ENCODE assay signal across 8 mouse cellular contexts in genomic region chr13:40784202-40784771, GRCm38 (mm10). TPM values are rescaled to one million over a fixed set of nuclear protein-coding genes. Genes with fewer than 3 reads are reported as not detected.
DNase-seq lines count a peak whose midpoint lies in the region; ATAC-seq and TF ChIP-seq lines count a peak whose summit lies in the region.
"Had no signal": no experiment of that assay in that cellular context is flagged by ENCODE, and none has a peak within 500 bp of the region (broad histone marks: within the 10 kb centered on the region; RNA-seq: fewer than 3 reads in every experiment).

No protein-coding gene starts in this region.

- TF ChIP-seq EP300 in ES-Bruce4 (IDR thresholded peaks at IDR 0.05; ENCODE audit: insufficient read depth, low read depth, low read length): no peak

- no peak for ATAC-seq in hindbrain, embryonic 11.5 days (ENCODE audit: low FRiP score)
- no peak for ATAC-seq in hindbrain, embryonic 16.5 days
- no peak for ATAC-seq in embryonic facial prominence, embryonic 14.5 days (ENCODE audit: low read depth)
- ATAC-seq in neural tube, embryonic 13.5 days (ENCODE audit: low read depth): 0 out of 2 replicates have a peak, but pooled peaks have one; percentile 32

- DNase-seq in hindbrain, embryonic 11.5 days (ENCODE audit: low spot score): peak; percentile 64
- DNase-seq in 3T3-L1 (ENCODE audit: low read depth, low spot score): peak; percentile 63
- DNase-seq in embryonic facial prominence, embryonic 14.5 days (ENCODE audit: low spot score): peak; percentile 35
- no peak for DNase-seq in gastrocnemius, postnatal 4 days (ENCODE audit: low spot score in 2 of 2)

- no peak overlapping the region for H3K4me3 ChIP-seq in hindbrain, embryonic 11.5 days (ENCODE audit: low read depth, low read length)
- no peak overlapping the region for H3K4me3 ChIP-seq in hindbrain, embryonic 16.5 days (ENCODE audit: low read length)
- H3K4me3 ChIP-seq in ES-Bruce4 (ENCODE audit: low read depth, low read length): no peak overlapping the region
- H3K4me3 ChIP-seq in embryonic facial prominence, embryonic 14.5 days (ENCODE audit: low read depth, low read length): no peak overlapping the region
- H3K4me3 ChIP-seq in neural tube, embryonic 13.5 days: no peak overlapping the region
- H3K4me3 ChIP-seq: midbrain, embryonic 12.5 days had no signal

- H3K27me3 ChIP-seq in hindbrain, embryonic 11.5 days (ENCODE audit: control insufficient read depth, insufficient read depth, low read length): no peaks in the 10 kb centered on the region
- H3K27me3 ChIP-seq in hindbrain, embryonic 16.5 days (replicated peaks; ENCODE audit: control insufficient read depth, insufficient read depth, low read length): no peaks in the 10 kb centered on the region
- no peaks in the 10 kb centered on the region for H3K27me3 ChIP-seq in ES-Bruce4 (ENCODE audit: control insufficient read depth, insufficient read depth, low read length, poor library complexity, severe bottlenecking)
- H3K27me3 ChIP-seq in embryonic facial prominence, embryonic 14.5 days (replicated peaks; ENCODE audit: control insufficient read depth, insufficient read depth, low read length): no peaks in the 10 kb centered on the region
- H3K27me3 ChIP-seq in neural tube, embryonic 13.5 days: peaks cover 7% of the 10 kb centered on the region; the same call in 1 of the 2 replicates

- H3K4me2 ChIP-seq in hindbrain, embryonic 11.5 days (replicated peaks; ENCODE audit: low read depth, low read length): no peak overlapping the region
- no peak overlapping the region for H3K4me2 ChIP-seq in hindbrain, embryonic 16.5 days (ENCODE audit: low read length)
- H3K4me2 ChIP-seq in embryonic facial prominence, embryonic 14.5 days (ENCODE audit: low read depth, low read length): no peak overlapping the region
- no peak overlapping the region for H3K4me2 ChIP-seq in neural tube, embryonic 13.5 days
- H3K4me2 ChIP-seq: midbrain, embryonic 12.5 days had no signal

- WGBS in hindbrain, embryonic 11.5 days: 51% methylated on average over 8 of the region's 8 CpGs
- 48% methylated on average over 8 of the region's 8 CpGs for WGBS in hindbrain, embryonic 16.5 days
- 44% methylated on average over 8 of the region's 8 CpGs for WGBS in embryonic facial prominence, embryonic 14.5 days
- WGBS in neural tube, embryonic 13.5 days: 49% methylated on average over 8 of the region's 8 CpGs

- H3K9ac ChIP-seq in hindbrain, embryonic 11.5 days (ENCODE audit: low read depth, low read length): no peak overlapping the region
- no peak overlapping the region for H3K9ac ChIP-seq in hindbrain, embryonic 16.5 days (ENCODE audit: low read depth, low read length)
- no peak overlapping the region for H3K9ac ChIP-seq in ES-Bruce4 (ENCODE audit: low read depth, poor library complexity, severe bottlenecking)
- no peak overlapping the region for H3K9ac ChIP-seq in embryonic facial prominence, embryonic 14.5 days (ENCODE audit: low read depth, low read length)
- H3K9ac ChIP-seq in neural tube, embryonic 13.5 days: no peak overlapping the region
- H3K9ac ChIP-seq: midbrain, embryonic 12.5 days had no signal

- no peaks in the 10 kb centered on the region for H3K4me1 ChIP-seq in hindbrain, embryonic 11.5 days (replicated peaks; ENCODE audit: control insufficient read depth, insufficient read depth, low read length)
- no peaks in the 10 kb centered on the region for H3K4me1 ChIP-seq in hindbrain, embryonic 16.5 days (ENCODE audit: control insufficient read depth, insufficient read depth, low read depth, low read length)
- H3K4me1 ChIP-seq in ES-Bruce4 (ENCODE audit: control insufficient read depth, insufficient read depth, low read length): no peaks in the 10 kb centered on the region
- no peaks in the 10 kb centered on the region for H3K4me1 ChIP-seq in embryonic facial prominence, embryonic 14.5 days (ENCODE audit: control insufficient read depth, insufficient read depth, low read length)
- H3K4me1 ChIP-seq in neural tube, embryonic 13.5 days (replicated peaks): no peaks in the 10 kb centered on the region
- H3K4me1 ChIP-seq: midbrain, embryonic 12.5 days had no signal

- no peak for TF ChIP-seq POLR2A in ES-Bruce4 (IDR thresholded peaks at IDR 0.05; ENCODE audit: insufficient read depth, low read length)

- no peak overlapping the region for H3K27ac ChIP-seq in hindbrain, embryonic 11.5 days (ENCODE audit: low read depth, low read length)
- H3K27ac ChIP-seq in hindbrain, embryonic 16.5 days (ENCODE audit: low read depth, low read length): no peak overlapping the region
- no peak overlapping the region for H3K27ac ChIP-seq in ES-Bruce4 (ENCODE audit: insufficient read depth, low read length)
- no peak overlapping the region for H3K27ac ChIP-seq in embryonic facial prominence, embryonic 14.5 days (replicated peaks; ENCODE audit: low read depth, low read length)
- no peak overlapping the region for H3K27ac ChIP-seq in neural tube, embryonic 13.5 days (replicated peaks)
- H3K27ac ChIP-seq: midbrain, embryonic 12.5 days had no signal

- H3K9me3 ChIP-seq in hindbrain, embryonic 11.5 days (ENCODE audit: control insufficient read depth, low read length): no peaks in the 10 kb centered on the region
- H3K9me3 ChIP-seq in hindbrain, embryonic 16.5 days (ENCODE audit: control insufficient read depth, low read length): no peaks in the 10 kb centered on the region
- H3K9me3 ChIP-seq in ES-Bruce4 (replicated peaks; ENCODE audit: control insufficient read depth, insufficient read depth, low read length, poor library complexity, severe bottlenecking): no peaks in the 10 kb centered on the region
- H3K9me3 ChIP-seq in embryonic facial prominence, embryonic 14.5 days (ENCODE audit: control insufficient read depth, low read length): no peaks in the 10 kb centered on the region
- peaks cover 2% of the 10 kb centered on the region; the same call in 1 of the 2 replicates for H3K9me3 ChIP-seq in neural tube, embryonic 13.5 days
- H3K9me3 ChIP-seq: midbrain, embryonic 12.5 days had no signal

- peak; percentile 22 for TF ChIP-seq CTCF in ES-Bruce4 (IDR thresholded peaks at IDR 0.05; ENCODE audit: low read depth, low read length)

- no peaks in the 10 kb centered on the region for H3K36me3 ChIP-seq in hindbrain, embryonic 11.5 days (ENCODE audit: control insufficient read depth, insufficient read depth, low read length)
- no peaks in the 10 kb centered on the region for H3K36me3 ChIP-seq in hindbrain, embryonic 16.5 days (ENCODE audit: control insufficient read depth, insufficient read depth, low read length)
- no peaks in the 10 kb centered on the region for H3K36me3 ChIP-seq in ES-Bruce4 (ENCODE audit: control insufficient read depth, insufficient read depth, low read length, poor library complexity, severe bottlenecking)
- H3K36me3 ChIP-seq in embryonic facial prominence, embryonic 14.5 days (ENCODE audit: control insufficient read depth, insufficient read depth, low read length): no peaks in the 10 kb centered on the region
- no peaks in the 10 kb centered on the region for H3K36me3 ChIP-seq in neural tube, embryonic 13.5 days
- H3K36me3 ChIP-seq: midbrain, embryonic 12.5 days had no signal

RNA-seq across cellular contexts. Expression of gene Tfap2a, which starts 46.1 kb away (rescaled TPM):
- 15.5 and 20.6 TPM in 2 replicates for polyA plus RNA-seq in hindbrain, embryonic 11.5 days (2014; fragmentation: Nextera tagmentation; extraction: Ambion mirVana)
- 8.4 and 9.0 TPM in 2 replicates for polyA plus RNA-seq in hindbrain, embryonic 16.5 days (2015; fragmentation: Nextera tagmentation; extraction: Ambion mirVana)
- polyA plus RNA-seq in ES-Bruce4 (2011; ENCODE audit: insufficient read depth, insufficient read length, low read depth, missing spikeins): 1.5 and 1.9 TPM in 2 replicates
- polyA plus RNA-seq in embryonic facial prominence, embryonic 14.5 days (2014; fragmentation: Nextera tagmentation; extraction: Ambion mirVana): 4.6 and 5.0 TPM in 2 replicates
- 11.6 and 13.7 TPM in 2 replicates for polyA plus RNA-seq in neural tube, embryonic 13.5 days (2015; fragmentation: Nextera tagmentation; extraction: Ambion mirVana)
- under 1 TPM; 0.23 to 0.27 TPM for total RNA-seq in gastrocnemius, postnatal 4 days (2021)

Comparison
In these comparisons a context has a peak if more than half of its experiments do, and no peak if none do; other contexts are left out.
1. DNase-seq: peak in hindbrain, embryonic 11.5 days (single experiment), 3T3-L1 (single experiment) and embryonic facial prominence, embryonic 14.5 days (single experiment); none in gastrocnemius, postnatal 4 days (0 of 2).